Mouse (Mus musculus) stomach, postnatal 0 days (tissue): ENCODE results near the gene Tctn1. TPM values are rescaled to one million over a fixed set of nuclear protein-coding genes. Genes with fewer than 3 reads are reported as not detected.

Source experiments
- ATAC-seq: fragments of 200-750 bp; cut with Nextera tagmentation; 2 replicates; pipeline ENCODE4 v1.8.0; 2017; ENCODE audit not compliant: low FRiP score, low TSS enrichment
- DNase-seq: peaks from one replicate; pipeline ENCODE4 v3.0.0-alpha.2; 2016; ENCODE audit warnings: low spot score
- H3K27ac ChIP-seq: fragments of 300-500 bp; sonication (generic); replicated peaks from 2 replicates; pipeline ENCODE4 v1.5.1; 2014; ENCODE audit warnings: mild to moderate bottlenecking, control low read depth
- H3K27me3 ChIP-seq: fragments of 300-500 bp; sonication (generic); 2 replicates; pipeline ENCODE4 v1.6.1; 2014; ENCODE audit warnings: low read length; ENCODE audit not compliant: control insufficient read depth, insufficient read depth
- H3K36me3 ChIP-seq: fragments of 300-500 bp; sonication (generic); 2 replicates; pipeline ENCODE4 v1.6.1; 2014; ENCODE audit warnings: low read length, mixed read lengths; ENCODE audit not compliant: control insufficient read depth, insufficient read depth
- H3K4me1 ChIP-seq: fragments of 300-500 bp; sonication (generic); replicated peaks from 2 replicates; pipeline ENCODE4 v1.6.1; 2014; ENCODE audit warnings: antibody characterized with exemption; ENCODE audit not compliant: control insufficient read depth, insufficient read depth
- H3K4me2 ChIP-seq: fragments of 300-500 bp; sonication (generic); replicated peaks from 2 replicates; pipeline ENCODE4 v1.6.1; 2014; ENCODE audit warnings: low read depth, mild to moderate bottlenecking, control low read depth, moderate library complexity
- H3K4me3 ChIP-seq: fragments of 300-500 bp; sonication (generic); 2 replicates; pipeline ENCODE4 v1.5.1; 2014; ENCODE audit warnings: low read depth, low read length, control low read depth
- H3K9ac ChIP-seq: fragments of 300-500 bp; sonication (generic); 2 replicates; pipeline ENCODE4 v1.6.1; 2014; ENCODE audit warnings: mild to moderate bottlenecking, low read length, control low read depth, mixed read lengths
- H3K9me3 ChIP-seq: fragments of 300-500 bp; sonication (generic); 2 replicates; pipeline ENCODE4 v1.6.1; 2016; ENCODE audit warnings: low read length; ENCODE audit not compliant: control insufficient read depth
- CTCF ChIP-seq: IDR thresholded peaks from 2 replicates; pipeline ENCODE4 v1.5.1; 2016; ENCODE audit warnings: antibody characterized with exemption, low read depth, mild to moderate bottlenecking, moderate library complexity
- EP300 ChIP-seq: optimal IDR thresholded peaks from 2 replicates; pipeline ENCODE3; 2016; ENCODE audit warnings: antibody characterized with exemption
- WGBS: fragments of 180-500 bp; shearing (Covaris S2); extraction: QIAGEN DNeasy Blood & Tissue Kit; methylation state at CpG from one replicate; pipeline ENCODE4 v1.1.7; 2014; 5-methylcytosine and 5-hydroxymethylcytosine counted together
- polyA plus RNA-seq: library from polyadenylated mRNA; unstranded; fragments of >200 nt; fragmentation: Nextera tagmentation; extraction: Ambion mirVana; gene quantifications from 2 replicates; pipeline ENCODE4 v1.2.1, GENCODE M21; 2015

Tctn1 gene
- polyA plus RNA-seq, 1 experiment from 2014 or later, result 2.3 TPM

GRCm38 (mm10) chr5:122279799-122280421, 15.7 kb upstream of the Tctn1 start:
- peak overlapping the region; percentile 78 for H3K27ac ChIP-seq
- DNase-seq, result peak; percentile 53
- 44% methylated on average over 12 of the region's 12 CpGs for WGBS

GRCm38 (mm10) chr5:122278946-122279345, 14.7 kb upstream of the Tctn1 start:
- Histone ChIP-seq H3K4me2 (no peak overlapping the region), H3K4me1 (0 out of 2 replicates have a peak, but pooled peaks cover 4% of the 10 kb centered on the region), H3K27me3 (no peaks in the 10 kb centered on the region), H3K36me3 (no peaks in the 10 kb centered on the region), H3K4me3 (no peak overlapping the region), H3K27ac (no peak overlapping the region), H3K9me3 (no peaks in the 10 kb centered on the region), H3K9ac (no peak overlapping the region)
- no peak for ATAC-seq
- WGBS, result 69% methylated on average over 7 of the region's 7 CpGs
- TF ChIP-seq EP300 (no peak), CTCF (no peak)
- no peak for DNase-seq

More at GRCm38 (mm10) chr5:122279799-122280421, 15.7 kb upstream of the Tctn1 start:
- TF ChIP-seq EP300 (no peak), CTCF (no peak)
- H3K9ac ChIP-seq, result no peak overlapping the region
- H3K4me1 ChIP-seq, result 0 out of 2 replicates have a peak, but pooled peaks cover 4% of the 10 kb centered on the region
- H3K4me2 ChIP-seq, result peak overlapping the region; percentile 36
- peak; percentile 54 for ATAC-seq
- no peaks in the 10 kb centered on the region for H3K9me3 ChIP-seq
- no peaks in the 10 kb centered on the region for H3K27me3 ChIP-seq
- H3K36me3 ChIP-seq, result no peaks in the 10 kb centered on the region
- H3K4me3 ChIP-seq, result no peak overlapping the region

GRCm38 (mm10) chr5:122274785-122275184, 10.5 kb upstream of the Tctn1 start:
- H3K4me1 ChIP-seq, result no peaks in the 10 kb centered on the region
- no peak overlapping the region for H3K9ac ChIP-seq
- DNase-seq (peak; percentile 84), ATAC-seq (peak; percentile 82)
- 29% methylated on average over 5 of the region's 5 CpGs for WGBS
- no peaks in the 10 kb centered on the region for H3K9me3 ChIP-seq
- no peak for TF ChIP-seq EP300
- no peak for TF ChIP-seq CTCF
- no peak overlapping the region for H3K4me2 ChIP-seq
- H3K27ac ChIP-seq, result no peak overlapping the region
- no peaks in the 10 kb centered on the region for H3K36me3 ChIP-seq
- no peaks in the 10 kb centered on the region for H3K27me3 ChIP-seq
- H3K4me3 ChIP-seq, result no peak overlapping the region

GRCm38 (mm10) chr5:122272821-122273220, 8.6 kb upstream of the Tctn1 start:
- no peak for TF ChIP-seq CTCF
- TF ChIP-seq EP300, result no peak
- H3K4me3 ChIP-seq, result no peak overlapping the region
- H3K27ac ChIP-seq, result no peak overlapping the region
- no peaks in the 10 kb centered on the region for H3K36me3 ChIP-seq
- no peak overlapping the region for H3K9ac ChIP-seq
- 71% methylated on average over 5 of the region's 5 CpGs for WGBS
- no peak overlapping the region for H3K4me2 ChIP-seq
- H3K9me3 ChIP-seq, result no peaks in the 10 kb centered on the region
- no peaks in the 10 kb centered on the region for H3K27me3 ChIP-seq
- no peaks in the 10 kb centered on the region for H3K4me1 ChIP-seq
- no peak for ATAC-seq
- DNase-seq, result no peak

- no peak overlapping the region for H3K4me2 ChIP-seq
- TF ChIP-seq CTCF (no peak), EP300 (peak; percentile 17)
- no peaks in the 10 kb centered on the region for H3K27me3 ChIP-seq
- H3K4me1 ChIP-seq, result no peaks in the 10 kb centered on the region
- no peaks in the 10 kb centered on the region for H3K36me3 ChIP-seq
- H3K4me3 ChIP-seq, result no peak overlapping the region
- no peak overlapping the region for H3K9ac ChIP-seq
- DNase-seq (peak; percentile 41), ATAC-seq (peak; percentile 55)
- H3K27ac ChIP-seq, result peak overlapping the region; percentile 35
- H3K9me3 ChIP-seq, result no peaks in the 10 kb centered on the region
- WGBS, result 39% methylated on average over 12 of the region's 12 CpGs
Observed at GRCm38 (mm10) chr5:122268858-122269604, 4.8 kb upstream of the Tctn1 start.

GRCm38 (mm10) chr5:122267899-122268298, 3.6 kb upstream of the Tctn1 start:
- 22% methylated on average over 5 of the region's 5 CpGs for WGBS
- peak; percentile 79 for DNase-seq

More at GRCm38 (mm10) chr5:122267899-122268298, 3.6 kb upstream of the Tctn1 start:
- Histone ChIP-seq H3K4me1 (no peaks in the 10 kb centered on the region), H3K27ac (no peak overlapping the region), H3K27me3 (no peaks in the 10 kb centered on the region), H3K4me2 (no peak overlapping the region), H3K36me3 (no peaks in the 10 kb centered on the region), H3K9ac (no peak overlapping the region), H3K9me3 (no peaks in the 10 kb centered on the region), H3K4me3 (no peak overlapping the region)
- TF ChIP-seq CTCF (peak; percentile 84), EP300 (no peak)
- no peak for ATAC-seq
